Mouse (Mus musculus): Measurements from ENCODE around the gene Bcr. TPM values are rescaled to one million over a fixed set of nuclear protein-coding genes. Genes with fewer than 3 reads are reported as not detected.

Bcr gene
- polyA plus RNA-seq, 1 experiment from 2014 or later, result 7.5 TPM

DNA sequence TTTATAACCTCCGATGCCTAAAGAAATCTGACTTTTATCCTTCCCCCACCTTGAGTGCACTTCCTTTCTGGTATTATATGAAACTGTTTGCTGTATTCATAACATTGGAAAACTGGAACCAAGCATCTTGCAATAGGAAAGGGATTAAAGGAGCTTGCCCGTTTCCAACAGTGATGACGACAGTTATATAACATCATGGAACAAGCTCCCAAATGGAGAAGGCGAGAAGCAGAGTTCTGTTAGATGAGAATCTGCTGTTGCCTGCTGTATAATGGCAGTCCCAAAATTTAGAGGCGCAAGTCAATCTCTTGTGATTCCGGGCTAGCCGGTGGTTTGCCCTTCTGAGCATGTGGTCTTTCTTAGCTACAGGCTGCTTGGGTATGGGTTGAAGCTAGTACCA, 34.8 kb downstream of the Bcr start:
- Histone ChIP-seq H3K27ac (replicated peaks) (no peak overlapping the region), H3K36me3 (no peaks in the 10 kb centered on the region), H3K9ac (no peak overlapping the region), H3K4me3 (replicated peaks) (no peak overlapping the region), H3K4me1 (peaks cover 47% of the 10 kb centered on the region), H3K4me2 (replicated peaks) (no peak overlapping the region), H3K27me3 (no peaks in the 10 kb centered on the region), H3K9me3 (replicated peaks) (no peaks in the 10 kb centered on the region)
- no peak for ATAC-seq (ENCODE audit: insufficient number of reproducible peaks, low FRiP score, low TSS enrichment, low read depth)
- WGBS, result 93% methylated on average over 7 of the region's 7 CpGs

GRCm38 (mm10) chr10:75098446-75099183, 38.2 kb downstream of the Bcr start:
- no peak overlapping the region for H3K9ac ChIP-seq

DNA sequence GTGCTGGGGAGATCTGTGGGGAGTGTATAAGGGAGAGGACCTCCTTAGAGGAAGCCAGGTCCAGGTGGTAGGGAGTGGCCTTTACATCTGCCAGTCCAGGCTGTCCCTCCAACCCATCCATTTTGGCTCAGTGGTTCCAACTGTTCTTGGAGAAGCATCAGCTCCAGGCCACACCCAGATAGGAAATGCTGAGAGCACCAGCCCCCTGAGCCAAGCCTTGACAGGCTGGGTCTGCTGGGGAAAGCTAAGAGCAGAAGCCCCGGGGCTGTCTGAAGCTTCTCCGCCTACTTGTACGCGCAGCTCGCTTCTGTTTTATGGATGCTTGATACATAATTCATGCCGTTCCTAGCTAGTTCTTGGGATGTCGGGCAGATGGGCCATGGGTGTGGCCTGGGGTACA, 39.9 kb downstream of the Bcr start:
- H3K4me2 ChIP-seq (replicated peaks), result no peak overlapping the region
- peak overlapping the region; percentile 58 for H3K27ac ChIP-seq (replicated peaks)
- no peak for ATAC-seq (ENCODE audit: insufficient number of reproducible peaks, low FRiP score, low TSS enrichment, low read depth)
- H3K27me3 ChIP-seq, result no peaks in the 10 kb centered on the region
- no peak overlapping the region for H3K9ac ChIP-seq
- WGBS, result 44% methylated on average over 7 of the region's 7 CpGs
- peaks cover 67% of the 10 kb centered on the region for H3K4me1 ChIP-seq
- H3K36me3 ChIP-seq, result no peaks in the 10 kb centered on the region
- no peak overlapping the region for H3K4me3 ChIP-seq (replicated peaks)
- no peaks in the 10 kb centered on the region for H3K9me3 ChIP-seq (replicated peaks)

More at GRCm38 (mm10) chr10:75098446-75099183, 38.2 kb downstream of the Bcr start:
- Histone ChIP-seq H3K4me2 (replicated peaks) (no peak overlapping the region), H3K36me3 (no peaks in the 10 kb centered on the region), H3K9me3 (replicated peaks) (no peaks in the 10 kb centered on the region), H3K4me3 (replicated peaks) (no peak overlapping the region), H3K4me1 (peaks cover 54% of the 10 kb centered on the region), H3K27me3 (no peaks in the 10 kb centered on the region), H3K27ac (replicated peaks) (0 out of 2 replicates have a peak overlapping the region, but pooled peaks have one; percentile 17)
- WGBS, result 44% methylated on average over 10 of the region's 10 CpGs
- ATAC-seq (ENCODE audit: insufficient number of reproducible peaks, low FRiP score, low TSS enrichment, low read depth), result no peak

DNA sequence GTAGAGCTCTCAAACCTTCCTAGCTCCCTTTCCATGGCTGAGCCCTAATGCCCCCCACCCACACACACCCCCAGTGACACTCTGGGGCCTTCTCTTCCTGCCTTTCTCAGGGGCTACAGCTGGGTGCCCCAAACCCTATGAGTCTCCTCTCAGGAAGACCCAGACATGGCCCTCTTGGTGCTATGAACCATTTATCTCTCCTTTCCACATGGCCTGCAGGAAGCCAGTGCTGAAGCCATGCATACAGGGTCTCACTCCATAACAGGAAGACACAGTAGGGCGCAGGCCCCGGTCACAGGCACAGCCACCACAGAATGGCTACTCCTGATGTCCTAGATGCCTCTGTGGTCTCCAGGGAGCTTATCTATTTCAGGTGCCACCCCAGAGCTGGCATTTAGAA, 43.1 kb downstream of the Bcr start:
- ATAC-seq (ENCODE audit: insufficient number of reproducible peaks, low FRiP score, low TSS enrichment, low read depth), result no peak
- no peaks in the 10 kb centered on the region for H3K27me3 ChIP-seq
- H3K27ac ChIP-seq (replicated peaks), result no peak overlapping the region; the same call in 1 of the 2 replicates
- H3K4me1 ChIP-seq, result peaks cover 71% of the 10 kb centered on the region
- no peaks in the 10 kb centered on the region for H3K36me3 ChIP-seq
- no peak overlapping the region for H3K4me3 ChIP-seq (replicated peaks)
- WGBS, result 79% methylated on average over 2 of the region's 2 CpGs
- no peak overlapping the region for H3K4me2 ChIP-seq (replicated peaks)
- H3K9me3 ChIP-seq (replicated peaks), result no peaks in the 10 kb centered on the region
- no peak overlapping the region for H3K9ac ChIP-seq

- H3K27me3 ChIP-seq, result no peaks in the 10 kb centered on the region
- peak overlapping the region; percentile 45 for H3K27ac ChIP-seq (replicated peaks)
- WGBS, result 46% methylated on average over 9 of the region's 9 CpGs
- H3K36me3 ChIP-seq, result no peaks in the 10 kb centered on the region
- peaks cover 63% of the 10 kb centered on the region for H3K4me1 ChIP-seq
- H3K4me3 ChIP-seq (replicated peaks), result no peak overlapping the region
- H3K4me2 ChIP-seq (replicated peaks), result no peak overlapping the region
- ATAC-seq (ENCODE audit: insufficient number of reproducible peaks, low FRiP score, low TSS enrichment, low read depth), result 0 out of 2 replicates have a peak, but pooled peaks have one; percentile 39
- no peak overlapping the region for H3K9ac ChIP-seq
- H3K9me3 ChIP-seq (replicated peaks), result no peaks in the 10 kb centered on the region
Observed at GRCm38 (mm10) chr10:75104191-75105098, 44.1 kb downstream of the Bcr start.

DNA sequence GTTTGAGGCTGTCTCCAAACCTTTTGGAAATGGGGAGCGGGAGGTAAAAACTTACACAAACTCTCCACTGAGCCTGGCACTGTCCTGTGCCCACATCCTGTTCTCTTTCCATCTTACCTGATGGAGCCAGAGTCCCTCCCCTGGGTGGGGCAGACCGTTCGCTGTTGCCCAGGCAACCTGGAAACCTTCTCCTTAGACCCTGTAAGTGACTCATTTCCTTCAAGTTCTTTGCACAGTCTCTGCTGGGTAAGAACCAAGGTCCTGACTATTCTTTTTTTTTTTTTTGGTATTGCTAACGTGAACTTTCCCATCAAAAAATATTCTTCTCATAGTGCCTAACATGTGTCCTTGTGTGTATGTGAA, 44.7 kb downstream of the Bcr start:
- H3K27ac ChIP-seq (replicated peaks), result 0 out of 2 replicates have a peak overlapping the region, but pooled peaks have one; percentile 12
- no peak overlapping the region for H3K9ac ChIP-seq
- peak; percentile 52 for ATAC-seq (ENCODE audit: insufficient number of reproducible peaks, low FRiP score, low TSS enrichment, low read depth)
- no peaks in the 10 kb centered on the region for H3K9me3 ChIP-seq (replicated peaks)
- no peaks in the 10 kb centered on the region for H3K27me3 ChIP-seq
- no peak overlapping the region for H3K4me2 ChIP-seq (replicated peaks)
- peaks cover 60% of the 10 kb centered on the region for H3K4me1 ChIP-seq
- H3K4me3 ChIP-seq (replicated peaks), result no peak overlapping the region
- 64% methylated on average over 4 of the region's 4 CpGs for WGBS
- no peaks in the 10 kb centered on the region for H3K36me3 ChIP-seq

GRCm38 (mm10) chr10:75105687-75106086, 45.3 kb downstream of the Bcr start:
- Histone ChIP-seq H3K4me2 (replicated peaks) (no peak overlapping the region), H3K27ac (replicated peaks) (no peak overlapping the region), H3K27me3 (no peaks in the 10 kb centered on the region), H3K4me1 (peaks cover 53% of the 10 kb centered on the region), H3K9ac (no peak overlapping the region), H3K4me3 (replicated peaks) (no peak overlapping the region), H3K9me3 (replicated peaks) (no peaks in the 10 kb centered on the region), H3K36me3 (no peaks in the 10 kb centered on the region)
- 88% methylated on average over 5 of the region's 5 CpGs for WGBS
- no peak for ATAC-seq (ENCODE audit: insufficient number of reproducible peaks, low FRiP score, low TSS enrichment, low read depth)

- 0 out of 2 replicates have a peak overlapping the region, but pooled peaks have one; percentile 10 for H3K4me2 ChIP-seq (replicated peaks)
- ATAC-seq (ENCODE audit: insufficient number of reproducible peaks, low FRiP score, low TSS enrichment, low read depth), result no peak
- no peak overlapping the region for H3K9ac ChIP-seq
- no peaks in the 10 kb centered on the region for H3K36me3 ChIP-seq
- H3K27me3 ChIP-seq, result no peaks in the 10 kb centered on the region
- 9% methylated on average over 5 of the region's 5 CpGs for WGBS
- H3K4me1 ChIP-seq, result peaks cover 53% of the 10 kb centered on the region
- H3K9me3 ChIP-seq (replicated peaks), result no peaks in the 10 kb centered on the region
- H3K4me3 ChIP-seq (replicated peaks), result no peak overlapping the region
- peak overlapping the region; percentile 34; the same call in 1 of the 2 replicates for H3K27ac ChIP-seq (replicated peaks)
Observed at GRCm38 (mm10) chr10:75106940-75107381, 46.6 kb downstream of the Bcr start.

- 66% methylated on average over 3 of the region's 3 CpGs for WGBS
- Histone ChIP-seq H3K27ac (replicated peaks) (no peak overlapping the region), H3K9ac (no peak overlapping the region), H3K4me3 (replicated peaks) (no peak overlapping the region), H3K36me3 (no peaks in the 10 kb centered on the region), H3K4me1 (peaks cover 65% of the 10 kb centered on the region), H3K9me3 (replicated peaks) (no peaks in the 10 kb centered on the region), H3K27me3 (no peaks in the 10 kb centered on the region), H3K4me2 (replicated peaks) (no peak overlapping the region)
- no peak for ATAC-seq (ENCODE audit: insufficient number of reproducible peaks, low FRiP score, low TSS enrichment, low read depth)
Observed at GRCm38 (mm10) chr10:75108092-75108491, 47.7 kb downstream of the Bcr start.

GRCm38 (mm10) chr10:75111446-75112201, 51.2 kb downstream of the Bcr start:
- peaks cover 61% of the 10 kb centered on the region for H3K4me1 ChIP-seq
- ATAC-seq (ENCODE audit: insufficient number of reproducible peaks, low FRiP score, low TSS enrichment, low read depth), result no peak

GRCm38 (mm10) chr10:75112405-75112804, 52.0 kb downstream of the Bcr start:
- peaks cover 61% of the 10 kb centered on the region for H3K4me1 ChIP-seq
- no peak for ATAC-seq (ENCODE audit: insufficient number of reproducible peaks, low FRiP score, low TSS enrichment, low read depth)
- H3K9me3 ChIP-seq (replicated peaks), result no peaks in the 10 kb centered on the region
- peak overlapping the region; percentile 72 for H3K27ac ChIP-seq (replicated peaks)
- H3K4me2 ChIP-seq (replicated peaks), result no peak overlapping the region
- no peak overlapping the region for H3K9ac ChIP-seq
- 46% methylated on average over 3 of the region's 3 CpGs for WGBS
- no peak overlapping the region for H3K4me3 ChIP-seq (replicated peaks)
- no peaks in the 10 kb centered on the region for H3K27me3 ChIP-seq
- H3K36me3 ChIP-seq, result no peaks in the 10 kb centered on the region

More at GRCm38 (mm10) chr10:75111446-75112201, 51.2 kb downstream of the Bcr start:
- Histone ChIP-seq H3K27ac (replicated peaks) (peak overlapping the region; percentile 72), H3K27me3 (no peaks in the 10 kb centered on the region), H3K9me3 (replicated peaks) (no peaks in the 10 kb centered on the region), H3K9ac (no peak overlapping the region), H3K4me2 (replicated peaks) (no peak overlapping the region), H3K36me3 (no peaks in the 10 kb centered on the region), H3K4me3 (replicated peaks) (no peak overlapping the region)
- 61% methylated on average over 11 of the region's 11 CpGs for WGBS
